In genomic region chr5:126019781-126020180, GRCm38 (mm10) we compare ENCODE assay signal across 17 mouse cellular contexts.
A peak's percentile ranks its signal among the peaks of the same experiment; 100 is the strongest.
DNase-seq lines count a peak whose midpoint lies in the region; ATAC-seq lines count a peak whose summit lies in the region.
"Had no signal": no experiment of that assay in that cellular context is flagged by ENCODE, and none has a peak within 500 bp of the region (broad histone marks: within the 10 kb centered on the region; RNA-seq: fewer than 3 reads in every experiment).

No protein-coding gene starts in this region.

- intact Hi-C loops in left cerebral cortex, postnatal 14 days (cut with DNase I) = no loop called here
- intact Hi-C loops in left cerebral cortex, postnatal 10 days (cut with DNase I) = no loop called here

- DNase-seq in left cerebral cortex, postnatal 14 days (ENCODE audit: low spot score in 2 of 2) = peak; percentile 11 to 27
- no peak for DNase-seq in left cerebral cortex, postnatal 10 days (ENCODE audit: extremely low spot score in 1 of 2, low spot score in 2 of 2)
- DNase-seq in lung, postnatal 4 days = peak; percentile 17 to 24
- DNase-seq in lung, adult 18-20 months = no peak
- DNase-seq in telencephalon, adult 2 months (ENCODE audit: low read depth, low spot score) = peak; percentile 18
- DNase-seq: adrenal gland, adult 2 months; adrenal gland, postnatal 14 days; cerebellum, adult 11-12 months; cerebellum, adult 8-10 months; cerebellum, postnatal 10 days; cerebellum, postnatal 36 days; embryo, embryonic 11 days; gastrocnemius, adult 2 months; gastrocnemius, postnatal 14 days had no signal

- no peak for ATAC-seq in megakaryocyte progenitor cell, adult 5-6 weeks (replicated peaks; ENCODE audit: poor library complexity)
- ATAC-seq: CD4-positive, CD25-positive, alpha-beta regulatory T cell, adult 4 months; forebrain, embryonic 16.5 days had no signal

Comparison
In these comparisons a context has a peak if more than half of its experiments do, and no peak if none do; other contexts are left out.
1. DNase-seq: peak in left cerebral cortex, postnatal 14 days (2 of 2), lung, postnatal 4 days (2 of 2) and telencephalon, adult 2 months (single experiment); none in left cerebral cortex, postnatal 10 days (0 of 2) and lung, adult 18-20 months (0 of 2).